Mouse (Mus musculus) embryonic fibroblast, embryonic 13.5 days (primary cell): ENCODE results near the gene Stxbp1.

ENCODE experiments used
- CTCF ChIP-seq: IDR thresholded peaks from 2 replicates; pipeline ENCODE4 v1.5.1; 2011; ENCODE audit warnings: mild to moderate bottlenecking, control low read depth, low read length, moderate library complexity, borderline replicate concordance; ENCODE audit not compliant: insufficient read depth
- POLR2A ChIP-seq: IDR thresholded peaks from 2 replicates; pipeline ENCODE4 v1.6.1; 2011; ENCODE audit warnings: low read depth, mild to moderate bottlenecking, control low read depth, low read length, moderate library complexity

- TF ChIP-seq POLR2A: no peak; the same call in 1 of the 2 replicates
- TF ChIP-seq CTCF: no peak
Measured at GRCm38 (mm10) chr2:32877761-32878393, 30.8 kb upstream of the Stxbp1 start.
